Mouse (Mus musculus) liver, adult (tissue): Measurements from ENCODE around the gene Cnga1.

Experiments used
- GATA4 ChIP-seq: IDR thresholded peaks from 2 replicates; pipeline ENCODE4 v1.6.1; 2014; ENCODE audit warnings: mild to moderate bottlenecking, low read length; ENCODE audit not compliant: insufficient replicate concordance

The Cnga1 gene

DNA sequence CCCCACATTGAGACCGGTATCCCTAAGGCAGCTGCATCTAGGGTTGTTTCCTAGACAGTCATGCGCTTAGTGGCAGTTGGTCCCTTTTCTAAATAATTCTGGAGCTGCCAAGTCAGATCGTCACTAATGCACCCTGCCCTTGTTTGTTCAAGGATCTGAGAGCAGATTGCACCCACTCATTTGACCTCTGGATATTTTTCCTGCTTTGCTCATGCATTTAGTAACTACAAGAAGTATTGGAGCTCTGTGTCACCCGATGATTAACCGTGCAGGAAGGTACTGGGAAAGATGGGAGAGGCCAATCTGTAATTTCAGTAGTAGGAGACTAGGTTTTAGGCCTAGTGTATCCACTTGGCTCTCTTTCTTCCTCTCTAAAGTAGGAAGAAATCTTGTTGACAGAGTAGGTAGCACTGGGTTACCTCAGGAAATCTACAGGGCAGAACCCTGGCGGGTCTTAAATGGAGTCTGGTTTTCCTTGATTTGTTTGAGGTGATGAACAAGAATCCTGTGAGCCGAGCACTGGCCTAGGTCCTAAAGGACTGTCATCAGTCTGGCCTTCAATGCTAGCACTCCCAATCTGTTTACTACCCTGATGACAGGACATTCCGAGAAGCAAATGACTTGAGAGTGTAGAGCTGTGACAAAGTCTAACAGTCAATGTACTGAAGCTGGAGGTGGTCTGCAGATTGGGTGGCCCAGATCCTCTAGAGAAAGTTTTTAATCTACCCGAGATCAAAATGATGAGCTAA lies 5.1 kb upstream of the Cnga1 start:
- peak; percentile 56; the same call in 1 of the 2 replicates for TF ChIP-seq GATA4

- TF ChIP-seq GATA4, result no peak
These were observed 4.0 kb upstream of the Cnga1 start for GRCm38 (mm10) chr5:72647958-72648595.

- TF ChIP-seq GATA4, result no peak
These were observed 3.4 kb upstream of the Cnga1 start, which contains the start of gene Nipal1 for GRCm38 (mm10) chr5:72647418-72647907. TSS of gene Nipal1 (plus strand) at chr5:72647795.

DNA sequence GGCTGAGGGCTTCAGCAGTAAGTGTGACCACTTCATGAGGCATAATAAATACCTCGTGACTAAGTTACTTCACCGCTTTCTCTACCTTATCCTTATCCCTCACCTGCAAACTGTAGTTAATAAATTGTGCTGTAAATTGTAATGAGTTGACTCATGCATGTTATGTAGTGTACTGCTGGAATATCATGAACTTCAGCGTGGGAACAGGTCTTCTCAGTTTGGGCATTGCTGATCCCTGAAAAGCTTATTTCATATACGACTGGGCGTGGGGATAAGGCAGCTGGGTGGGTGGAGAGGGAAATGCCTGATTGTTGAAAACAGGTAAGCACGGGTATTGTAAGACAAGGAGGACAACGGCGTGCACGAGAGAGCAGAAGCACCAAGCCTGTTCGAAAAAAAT lies 2.9 kb upstream of the Cnga1 start:
- TF ChIP-seq GATA4, result no peak

DNA sequence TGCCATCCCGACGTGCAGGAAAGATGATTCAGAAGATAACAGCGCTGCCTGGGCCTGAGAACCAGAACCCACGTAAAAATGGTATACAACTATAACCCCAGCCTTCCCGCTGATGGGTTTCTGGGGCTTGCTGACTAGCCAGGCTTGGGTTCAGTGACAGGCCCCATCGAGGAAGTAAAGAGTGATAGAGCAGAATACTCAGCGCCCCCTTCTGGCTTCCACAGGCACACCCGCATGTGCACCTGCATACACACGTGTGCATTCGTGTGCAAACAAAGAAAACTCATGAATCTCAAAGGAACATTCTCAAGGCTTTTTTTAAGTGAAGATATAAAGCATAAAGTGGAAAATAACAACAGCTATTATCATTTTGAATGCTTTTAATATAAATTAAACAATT lies 2.1 kb upstream of the Cnga1 start:
- no peak for TF ChIP-seq GATA4

DNA sequence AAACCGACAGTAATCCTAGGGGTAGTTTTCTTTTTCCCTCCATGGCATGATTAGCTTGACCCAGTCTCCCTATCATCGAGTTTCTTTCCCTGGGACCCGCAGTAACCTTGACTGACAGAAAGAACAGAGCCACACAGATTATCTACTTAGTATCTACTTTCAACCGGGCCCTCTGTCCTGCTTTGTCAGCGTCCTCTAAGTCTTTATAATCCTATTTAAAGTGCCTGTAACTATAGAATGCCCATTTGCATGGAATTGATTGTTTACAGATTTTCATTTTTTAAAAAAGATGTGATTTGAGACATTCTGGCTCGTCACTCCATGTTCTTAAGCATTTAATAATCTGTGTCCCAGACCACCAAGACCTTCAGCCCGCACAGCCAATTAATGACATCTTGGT lies 420 bp downstream of the Cnga1 start:
- TF ChIP-seq GATA4, result no peak

DNA sequence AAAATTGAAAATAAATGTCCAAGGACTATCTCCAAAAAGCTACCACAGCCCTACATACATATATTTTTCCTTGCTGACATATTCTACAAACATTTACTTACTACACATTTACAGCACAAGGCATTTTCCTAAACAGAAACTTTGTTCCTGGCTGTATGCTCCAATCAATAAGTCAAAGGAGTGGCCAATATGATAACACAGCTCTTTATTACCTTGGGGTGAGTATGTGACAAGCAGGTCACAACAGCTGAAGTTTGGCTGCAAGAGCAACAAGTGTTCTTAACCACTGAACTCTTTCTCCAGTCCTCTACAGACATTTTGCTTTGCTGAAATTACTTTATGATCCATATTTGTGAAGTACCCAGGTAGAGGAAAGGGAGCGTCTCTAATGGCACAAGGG lies 4.0 kb downstream of the Cnga1 start:
- no peak for TF ChIP-seq GATA4

- no peak for TF ChIP-seq GATA4
These were observed 7.5 kb downstream of the Cnga1 start for GRCm38 (mm10) chr5:72636576-72636975.

GRCm38 (mm10) chr5:72636122-72636521 lies 8.0 kb downstream of the Cnga1 start:
- no peak for TF ChIP-seq GATA4

GRCm38 (mm10) chr5:72634791-72635271 lies 9.2 kb downstream of the Cnga1 start:
- TF ChIP-seq GATA4, result no peak

GRCm38 (mm10) chr5:72630026-72630425 lies 14.0 kb downstream of the Cnga1 start:
- TF ChIP-seq GATA4, result no peak

GRCm38 (mm10) chr5:72621022-72621421 lies 23.1 kb downstream of the Cnga1 start:
- TF ChIP-seq GATA4, result no peak

- no peak for TF ChIP-seq GATA4
These were observed 26.7 kb downstream of the Cnga1 start for GRCm38 (mm10) chr5:72617413-72617812.

GRCm38 (mm10) chr5:72603138-72603537 lies 40.9 kb downstream of the Cnga1 start:
- TF ChIP-seq GATA4, result no peak

- no peak for TF ChIP-seq GATA4
These were observed 43.1 kb downstream of the Cnga1 start for GRCm38 (mm10) chr5:72601006-72601405.

- no peak for TF ChIP-seq GATA4
These were observed 56.8 kb downstream of the Cnga1 start, which contains the start of gene Gm5868 for GRCm38 (mm10) chr5:72587192-72587681. TSS of gene Gm5868 (minus strand) at chr5:72587551.
